Mouse (Mus musculus): ENCODE data around the gene Ankrd49. TPM values are rescaled to one million over a fixed set of nuclear protein-coding genes. Genes with fewer than 3 reads are reported as not detected.

The Ankrd49 gene
- polyA plus RNA-seq, 1 experiment from 2014 or later: 25.3 TPM

Other genes starting within 250 kb of the Ankrd49 start
- 10.1 and 10.3 TPM in 2 replicates for gene Amotl1, start 139.8 kb downstream of the Ankrd49 start, polyA plus RNA-seq (2014; fragmentation: Nextera tagmentation; extraction: Ambion mirVana)
- gene Piwil4, start 44.1 kb downstream of the Ankrd49 start, polyA plus RNA-seq (2014; fragmentation: Nextera tagmentation; extraction: Ambion mirVana): 0.27 and 0.38 TPM in 2 replicates
- 2.1 and 2.4 TPM in 2 replicates for gene Fut4, start 32.5 kb downstream of the Ankrd49 start, polyA plus RNA-seq (2014; fragmentation: Nextera tagmentation; extraction: Ambion mirVana)
- 2.8 and 7.8 TPM in 2 replicates for gene 1700012B09Rik, start 13.8 kb downstream of the Ankrd49 start, polyA plus RNA-seq (2014; fragmentation: Nextera tagmentation; extraction: Ambion mirVana)
- 9.8 and 10.5 TPM in 2 replicates for gene Mre11a, start 202 bp downstream of the Ankrd49 start, polyA plus RNA-seq (2014; fragmentation: Nextera tagmentation; extraction: Ambion mirVana)
- gene Gpr83, start 75.4 kb upstream of the Ankrd49 start, polyA plus RNA-seq (2014; fragmentation: Nextera tagmentation; extraction: Ambion mirVana): 1.3 and 1.4 TPM in 2 replicates
- gene Izumo1r, start 119.1 kb upstream of the Ankrd49 start, polyA plus RNA-seq (2014; fragmentation: Nextera tagmentation; extraction: Ambion mirVana): not detected in 2 replicates

All from hindbrain, embryonic 14.5 days (tissue).